19 mouse cellular contexts compared by ENCODE assay signal in the genomic region with DNA sequence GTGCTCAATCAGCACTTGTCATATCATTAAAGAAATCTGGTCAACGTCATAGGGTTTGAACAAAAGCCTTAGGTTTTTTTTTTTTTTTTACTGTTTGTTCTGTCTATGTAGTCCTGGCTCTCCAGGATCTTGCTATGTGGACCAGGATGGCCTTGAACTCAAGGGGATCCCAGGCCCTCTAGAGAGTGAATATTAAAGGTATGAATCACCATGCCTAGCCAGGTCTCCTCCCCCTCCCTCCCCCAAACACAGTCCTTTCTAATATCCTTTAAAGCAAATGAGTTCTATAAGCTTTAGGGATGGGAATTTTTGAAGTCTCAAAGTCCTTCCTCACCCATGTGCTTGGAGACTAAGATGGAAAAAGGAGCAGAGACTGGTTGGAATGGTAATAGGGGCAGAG.
DNase-seq lines count a peak whose midpoint lies in the region; TF ChIP-seq lines count a peak whose summit lies in the region.
"Had no signal": no experiment of that assay in that cellular context is flagged by ENCODE, and none has a peak within 500 bp of the region (broad histone marks: within the 10 kb centered on the region; RNA-seq: fewer than 3 reads in every experiment).

No protein-coding gene starts in this region.

- H3K27me3 ChIP-seq in testis, adult 2 months (ENCODE audit: control insufficient read depth, insufficient read depth, low read length) = no peaks in the 10 kb centered on the region
- H3K27me3 ChIP-seq: embryonic facial prominence, embryonic 12.5 days; forebrain, embryonic 12.5 days had no signal

- H3K4me3 ChIP-seq in gastrocnemius, adult 2 months = no peak overlapping the region
- no peak overlapping the region for H3K4me3 ChIP-seq in testis, adult 2 months (ENCODE audit: control insufficient read depth, low read depth, low read length)
- H3K4me3 ChIP-seq: embryonic facial prominence, embryonic 10.5 days; embryonic facial prominence, embryonic 12.5 days; erythroblast, embryonic 14.5 days; forebrain, embryonic 10.5 days; forebrain, embryonic 12.5 days had no signal

- H3K27ac ChIP-seq in gastrocnemius, adult 2 months = peak overlapping the region; percentile 78; the same call in 1 of the 2 replicates
- H3K27ac ChIP-seq in testis, adult 2 months (ENCODE audit: control insufficient read depth, insufficient read depth, low read depth, low read length) = 0 out of 2 replicates have a peak overlapping the region, but pooled peaks have one; percentile 28
- H3K27ac ChIP-seq: embryonic facial prominence, embryonic 10.5 days; embryonic facial prominence, embryonic 12.5 days; forebrain, embryonic 10.5 days; forebrain, embryonic 12.5 days had no signal

- intact Hi-C loops in gastrocnemius, adult 2 months (cut with DNase I) = loop anchor here (10.0 kb wide), 1 partner anchor 917 kb away; no protein-coding TSS in a partner anchor

- no peaks in the 10 kb centered on the region for H3K36me3 ChIP-seq in testis, adult 2 months (ENCODE audit: control insufficient read depth, insufficient read depth, low read length)
- H3K36me3 ChIP-seq: embryonic facial prominence, embryonic 10.5 days; embryonic facial prominence, embryonic 12.5 days; forebrain, embryonic 10.5 days; forebrain, embryonic 12.5 days had no signal

- H3K4me1 ChIP-seq in testis, adult 2 months (ENCODE audit: control insufficient read depth, insufficient read depth, low read length) = peaks cover under 1% of the 10 kb centered on the region
- H3K4me1 ChIP-seq: forebrain, embryonic 12.5 days had no signal

- no peak for TF ChIP-seq POLR2A in testis, adult 2 months (IDR thresholded peaks at IDR 0.05; ENCODE audit: control insufficient read depth, low read depth, low read length)

- DNase-seq in adrenal gland, adult (ENCODE audit: inconsistent age in 2 of 2, low spot score in 1 of 2) = peak; percentile 51 to 77
- no peak for DNase-seq in adrenal gland, adult 18-20 months (ENCODE audit: low spot score in 2 of 2)
- DNase-seq in gastrocnemius, adult 2 months = no peak
- DNase-seq in gastrocnemius, postnatal 4 days (ENCODE audit: low spot score in 2 of 2) = no peak
- no peak for DNase-seq in testis, postnatal 10 days (ENCODE audit: low spot score)
- no peak for DNase-seq in cerebellum, adult 11-12 months
- DNase-seq: adrenal gland, adult 8-10 months; adrenal gland, postnatal 25 days; cerebellum, adult 11 months; cerebellum, adult 2 months; cerebellum, adult 9-10 months; cerebellum, postnatal 10 days; cerebellum, postnatal 25 days had no signal

- TF ChIP-seq CTCF in gastrocnemius, adult 2 months (IDR thresholded peaks at IDR 0.05) = no peak
- TF ChIP-seq CTCF in testis, adult 2 months (IDR thresholded peaks at IDR 0.05; ENCODE audit: control insufficient read depth, insufficient read depth, insufficient replicate concordance, low read depth, low read length) = no peak

Comparison
In these comparisons a context has a peak if more than half of its experiments do, and no peak if none do; other contexts are left out.
1. DNase-seq: peak in adrenal gland, adult (2 of 2); none in adrenal gland, adult 18-20 months (0 of 2), gastrocnemius, adult 2 months (single experiment), gastrocnemius, postnatal 4 days (0 of 2), testis, postnatal 10 days (single experiment) and cerebellum, adult 11-12 months (single experiment).